Mouse (Mus musculus) adrenal gland, adult 2 months (tissue): ENCODE measurements around the gene Golph3. TPM values are rescaled to one million over a fixed set of nuclear protein-coding genes. Genes with fewer than 3 reads are reported as not detected.
A peak's percentile ranks its signal among the peaks of the same experiment; 100 is the strongest.
"Not testable (repeated sequence)": the region's sequence is repeated elsewhere in the genome, so short reads cannot be mapped to it uniquely, and the experiment has no call there.

ENCODE experiments used
- DNase-seq: peaks from one replicate; pipeline ENCODE4 v3.0.0; 2021
- polyA plus RNA-seq: library from polyadenylated mRNA; depleted of rRNA; stranded (reverse); fragments of >200 nt; gene quantifications from 2 replicates; pipeline ENCODE4 v1.2.3, GENCODE M21; 2012
- total RNA-seq, 2 experiments: library from RNA; stranded (reverse); gene quantifications; 2 replicates each; pipeline ENCODE4 v1.2.3; 2021

Golph3 gene
- total and polyA plus RNA-seq, 3 experiments, result 127 to 164 (median 150) TPM

DNA sequence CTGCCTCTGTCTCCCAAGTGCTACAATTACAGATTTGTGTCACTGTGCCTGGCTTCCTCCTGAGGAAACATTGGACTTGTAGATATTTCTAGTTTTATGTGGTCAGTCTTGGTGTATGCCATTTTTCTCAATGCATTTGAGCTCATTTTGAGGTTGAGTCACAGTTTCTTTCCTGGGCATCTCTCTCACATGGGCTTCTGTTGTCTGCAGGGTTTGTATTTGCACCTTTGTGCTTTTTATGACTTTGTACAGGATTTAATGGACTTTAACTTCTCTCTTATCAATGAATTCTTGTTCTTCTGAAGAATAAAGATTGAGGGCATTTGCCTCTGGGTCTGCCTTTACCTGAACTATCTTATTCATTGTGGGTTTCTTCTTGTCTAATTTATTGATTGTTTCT lies 36.2 kb downstream of the Golph3 start:
- no peak for DNase-seq

DNA sequence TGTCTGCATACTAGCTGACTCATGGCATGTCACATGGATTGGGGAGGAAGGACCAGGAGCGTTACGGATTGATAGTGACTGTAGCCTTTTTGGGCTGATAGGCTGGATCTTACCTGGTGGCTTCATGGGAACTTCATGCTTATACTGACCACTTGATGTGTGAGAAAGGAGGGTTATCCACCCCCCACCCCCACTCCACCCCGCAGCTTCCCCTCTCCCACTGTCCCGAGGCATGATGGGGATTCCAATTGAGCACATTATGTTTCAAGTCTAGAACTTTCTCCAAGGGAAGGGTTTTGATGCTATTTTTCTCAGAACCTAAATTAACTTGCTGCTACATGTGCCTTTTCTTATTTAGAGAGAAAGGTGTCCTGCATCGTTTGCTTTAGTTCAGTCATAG lies 37.1 kb downstream of the Golph3 start:
- no peak for DNase-seq

DNA sequence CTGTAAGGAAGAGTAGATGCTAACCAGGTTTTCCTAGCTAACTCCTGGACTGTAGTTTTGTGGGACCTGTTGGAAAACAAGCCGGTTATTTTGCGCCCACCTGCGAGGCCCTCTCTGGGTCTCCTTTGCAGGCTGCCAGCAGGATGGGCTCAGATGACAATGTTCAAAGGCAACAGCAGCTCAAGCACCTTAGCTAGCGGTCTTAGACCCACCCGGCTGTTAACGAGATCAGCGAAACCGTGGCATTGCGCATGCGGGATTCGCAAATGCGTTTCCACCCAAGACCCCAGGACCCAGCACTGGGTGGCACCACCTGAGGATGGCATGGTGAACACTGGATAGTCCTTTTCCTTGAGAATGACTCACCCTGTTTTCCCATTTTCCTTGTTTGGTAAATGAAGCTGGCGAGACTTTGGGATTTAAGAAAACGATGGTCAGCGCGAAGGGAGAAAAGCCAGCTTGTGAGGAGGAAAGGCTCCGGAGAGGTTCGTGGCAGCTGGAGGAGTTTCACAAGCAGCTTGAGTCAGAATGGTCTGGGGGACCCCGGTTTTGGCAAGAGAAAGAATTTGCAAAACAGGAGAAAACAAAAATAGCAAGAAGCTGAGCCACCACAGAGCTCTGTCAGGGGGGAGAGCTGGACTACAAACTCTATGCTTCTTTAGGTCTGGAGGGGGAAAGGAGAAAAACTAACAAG lies 39.4 kb downstream of the Golph3 start:
- DNase-seq, result no peak

DNA sequence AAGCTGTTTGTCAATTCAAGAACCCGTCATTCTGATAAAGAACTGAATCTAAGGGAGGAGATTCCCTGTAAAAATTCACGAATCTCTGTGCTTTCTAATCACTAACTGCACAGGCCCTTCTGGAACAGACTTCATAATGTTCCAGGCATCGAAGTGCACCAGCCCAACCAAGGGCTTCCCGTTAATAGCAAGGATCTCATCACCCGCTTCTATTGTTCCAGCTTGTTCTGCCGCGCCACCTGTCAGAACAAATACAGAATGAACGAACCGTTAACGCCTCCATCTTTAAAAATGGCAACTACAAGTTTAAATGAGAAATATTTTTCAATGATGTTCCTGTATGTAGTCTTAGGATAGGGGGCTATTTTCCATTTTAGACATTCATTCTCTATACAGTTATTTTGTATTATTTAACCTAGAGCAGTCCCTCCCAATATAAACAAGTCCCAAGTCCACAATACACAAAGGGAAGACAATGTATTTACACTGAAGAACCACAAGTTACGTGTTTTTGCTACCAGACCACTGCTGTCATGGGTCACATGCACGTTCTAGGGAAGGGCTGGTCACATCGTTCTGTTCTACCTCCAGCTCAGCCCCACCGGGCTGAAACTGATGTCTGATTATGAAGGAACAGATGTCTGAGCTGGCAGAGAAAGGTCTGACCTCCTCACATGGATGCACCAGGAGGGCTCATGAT lies 40.9 kb downstream of the Golph3 start:
- no peak for DNase-seq

DNA sequence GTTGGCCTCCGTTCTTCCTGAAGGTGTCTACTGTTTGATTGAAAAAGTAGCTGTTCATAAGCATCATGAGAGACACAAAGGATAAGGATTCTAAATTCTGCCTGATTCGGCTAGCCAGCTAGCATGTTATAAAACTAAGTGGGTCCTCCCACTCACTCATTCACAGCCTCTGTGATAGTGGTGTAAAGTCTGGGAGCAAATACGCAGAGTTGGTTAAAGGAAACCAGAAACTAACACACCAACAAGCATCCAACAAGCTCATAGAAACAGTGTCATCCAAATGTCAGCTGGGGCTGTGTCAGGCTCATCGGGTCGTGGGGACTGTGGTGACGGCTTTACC lies 41.4 kb downstream of the Golph3 start:
- no peak for DNase-seq

DNA sequence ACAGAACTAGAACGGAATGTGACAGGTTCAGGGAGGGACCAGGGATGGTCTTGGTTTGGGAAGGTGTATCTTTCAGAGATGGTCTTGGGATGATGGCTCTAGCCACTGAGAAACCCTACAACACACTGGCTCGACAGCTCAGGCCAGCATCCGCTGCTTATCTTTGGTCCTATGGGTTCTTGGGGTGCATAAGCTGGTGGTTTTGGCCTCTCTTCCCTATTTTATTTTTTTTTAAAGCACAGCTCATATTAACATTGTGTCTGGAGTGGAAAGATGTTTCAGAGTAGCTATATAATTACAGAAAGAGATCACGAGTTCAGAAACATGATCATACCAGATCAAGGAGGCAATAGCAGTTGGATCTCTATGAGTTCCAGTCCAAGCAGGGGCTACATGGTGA lies 42.8 kb downstream of the Golph3 start:
- DNase-seq, result no peak

DNA sequence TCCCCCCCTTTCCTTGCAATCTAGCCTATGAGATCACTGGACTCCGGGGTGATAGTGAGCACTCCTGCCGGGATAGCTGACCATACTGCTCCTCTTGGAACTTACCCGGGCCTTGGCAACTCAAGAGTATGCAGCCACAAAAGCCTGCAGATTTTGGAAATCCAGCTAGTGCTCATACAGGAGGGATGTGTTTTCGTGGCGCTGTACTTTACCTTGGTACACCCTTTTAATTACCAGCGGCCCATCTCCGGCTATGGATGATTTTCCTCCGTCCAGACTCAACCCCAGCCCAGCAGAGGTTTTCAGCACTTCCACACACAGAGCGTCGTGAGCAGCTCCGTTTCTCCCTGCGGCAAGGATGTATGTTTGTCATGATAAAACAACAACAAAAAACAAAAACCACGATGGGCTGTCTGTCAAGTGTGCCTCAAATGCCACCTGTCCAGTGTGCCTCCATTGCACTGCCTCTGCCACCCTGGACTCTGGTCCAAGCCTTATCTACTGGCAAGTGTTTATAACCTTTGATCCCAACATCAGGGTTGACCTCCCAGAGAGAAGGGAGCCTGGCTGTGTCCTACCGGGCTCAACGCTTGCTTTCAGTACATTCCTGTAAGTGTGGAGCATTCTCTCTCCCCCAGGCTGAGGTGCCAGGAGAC lies 44.3 kb downstream of the Golph3 start:
- no peak for DNase-seq

DNA sequence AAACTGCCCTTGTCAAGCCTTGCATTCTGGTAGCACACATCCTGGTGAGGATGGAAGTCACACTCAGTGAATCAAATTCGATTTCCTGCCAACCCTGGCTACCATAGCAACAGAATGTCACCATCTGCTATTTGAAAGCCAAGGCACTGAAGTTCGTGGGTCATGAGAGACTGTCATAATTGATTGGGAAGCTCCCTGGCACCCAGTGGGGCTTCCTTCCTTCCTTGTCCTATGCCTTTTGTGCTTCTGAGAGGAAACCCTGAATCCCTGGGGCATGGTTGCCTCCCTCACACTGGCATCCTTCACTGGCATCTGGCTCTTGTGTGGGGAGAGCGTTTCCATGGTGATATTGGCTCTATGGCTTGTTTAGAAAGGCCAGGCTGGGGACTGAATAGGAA lies 44.8 kb downstream of the Golph3 start:
- DNase-seq, result no peak

DNA sequence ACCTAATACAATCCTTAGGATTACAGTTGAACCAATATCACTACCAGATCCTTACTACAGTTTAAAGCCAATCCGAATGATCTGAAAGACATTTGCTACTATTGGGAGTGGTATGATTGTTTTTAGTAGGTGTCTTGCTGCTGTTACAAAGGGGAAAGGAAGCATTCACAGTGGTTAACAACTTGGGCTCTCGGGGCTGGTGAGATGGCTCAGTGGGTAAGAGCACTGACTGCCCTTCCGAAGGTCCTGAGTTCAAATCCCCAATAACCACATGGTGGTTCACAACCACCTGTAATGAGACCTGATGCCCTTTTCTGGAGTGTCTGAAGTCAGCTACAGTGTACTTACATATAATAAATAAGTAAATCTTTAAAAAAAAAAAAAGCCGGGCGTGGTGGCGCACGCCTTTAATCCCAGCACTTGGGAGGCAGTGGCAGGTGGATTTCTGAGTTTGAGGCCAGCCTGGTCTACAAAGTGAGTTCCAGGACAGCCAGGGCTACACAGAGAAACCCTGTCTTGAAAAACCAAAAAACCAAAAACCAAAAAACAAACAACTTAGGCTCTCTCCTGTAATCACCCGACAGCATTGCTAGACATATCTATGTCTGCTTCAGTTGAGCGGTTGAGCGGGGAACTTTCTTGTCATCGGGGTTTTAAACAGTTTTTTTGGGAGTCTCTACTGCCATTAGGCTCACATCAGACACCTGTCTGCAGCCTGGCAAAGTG lies 45.5 kb downstream of the Golph3 start:
- not testable (repeated sequence) for DNase-seq

DNA sequence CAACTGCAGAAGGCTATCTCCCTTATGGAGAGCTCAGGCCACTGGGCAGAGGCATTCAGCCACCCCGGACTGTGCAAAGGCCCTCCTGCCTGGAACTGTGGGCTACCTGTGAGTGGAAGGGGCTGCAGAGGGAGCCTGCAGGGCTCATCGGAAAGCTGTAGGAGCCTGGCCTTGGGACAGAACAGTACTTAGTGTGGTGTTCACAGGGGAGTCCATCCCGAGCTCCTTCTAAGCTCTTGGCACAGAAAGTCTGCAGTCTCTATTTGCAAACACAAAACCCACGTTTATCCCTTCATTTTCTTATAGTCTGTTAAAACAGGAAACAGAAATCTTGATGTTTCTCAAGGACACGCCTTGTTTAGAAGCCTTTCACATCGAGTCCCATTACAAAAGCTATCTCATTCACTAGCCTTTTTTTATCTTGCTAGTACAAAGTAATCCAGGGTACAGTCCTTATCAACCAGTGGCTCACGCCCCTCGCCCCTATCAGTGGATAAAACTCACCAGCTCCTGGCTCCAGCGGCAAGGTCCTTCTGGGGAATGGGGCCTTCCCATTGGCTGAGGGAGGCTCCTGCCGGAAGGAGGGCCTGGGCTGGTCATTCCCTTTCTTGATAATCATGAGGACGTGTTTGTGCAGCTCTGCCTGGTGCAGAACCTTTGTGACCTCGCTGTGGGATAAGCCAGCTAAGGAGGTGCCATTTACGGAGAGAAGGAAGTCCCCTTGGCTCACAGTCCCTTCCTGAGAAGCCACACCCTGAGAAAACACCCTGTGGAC lies 46.2 kb downstream of the Golph3 start:
- peak; percentile 51 for DNase-seq

DNA sequence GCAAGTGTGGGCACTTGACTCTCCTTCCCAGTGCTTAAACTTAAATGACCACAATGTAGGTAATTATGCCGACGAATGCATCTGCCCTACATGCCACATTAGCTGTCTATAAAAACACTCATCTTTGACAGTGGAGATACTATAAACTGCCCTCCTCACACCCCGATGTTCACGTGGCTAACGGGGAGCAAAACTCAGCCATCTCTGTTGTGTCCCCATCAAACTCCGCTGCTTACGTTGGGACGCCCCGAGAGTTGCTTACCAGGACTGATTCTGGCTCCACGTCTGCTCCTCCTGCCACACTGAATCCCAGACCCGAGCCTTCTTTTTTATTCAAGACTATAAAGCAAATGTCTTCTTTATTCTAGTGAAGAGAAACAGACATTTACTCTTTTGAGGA lies 47.1 kb downstream of the Golph3 start:
- no peak for DNase-seq

DNA sequence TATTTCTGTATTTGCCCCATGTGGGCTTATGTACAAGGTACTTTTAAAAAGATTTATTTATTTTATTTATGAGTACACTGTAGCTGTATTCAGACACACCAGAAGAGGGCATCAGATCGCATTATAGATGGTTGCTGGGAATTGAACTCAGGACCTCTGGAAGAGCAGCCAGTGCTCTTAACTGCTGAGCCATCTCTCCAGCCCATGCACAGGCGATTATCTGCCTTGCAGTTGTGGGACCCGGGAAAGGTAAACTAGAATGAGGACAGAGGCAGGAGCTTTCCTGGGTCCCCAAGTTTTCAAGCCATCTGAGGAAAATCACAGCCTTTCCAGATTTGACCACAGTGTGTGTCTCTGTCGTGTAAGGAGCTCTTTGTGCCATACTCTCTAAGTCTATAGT lies 47.6 kb downstream of the Golph3 start:
- no peak for DNase-seq

DNA sequence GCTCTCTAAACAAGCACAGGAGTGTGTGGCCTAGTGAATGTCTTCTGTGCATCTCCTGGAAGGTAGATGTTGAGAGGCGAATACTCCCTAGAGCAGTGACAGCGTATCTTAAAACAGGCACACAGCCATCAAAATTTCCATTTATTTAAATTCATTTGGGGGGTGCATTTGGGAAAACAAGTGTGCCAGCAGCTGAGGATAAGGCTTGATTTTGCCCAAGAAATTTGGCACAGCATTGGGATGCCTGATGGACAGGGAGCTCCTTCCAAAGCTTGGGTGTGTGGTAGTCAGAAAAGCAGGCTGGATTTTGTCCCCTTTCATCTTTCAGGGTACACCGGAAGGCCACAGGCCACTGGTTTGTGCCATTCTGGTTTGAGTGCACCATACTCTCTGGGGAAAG lies 48.8 kb downstream of the Golph3 start:
- DNase-seq, result no peak

DNA sequence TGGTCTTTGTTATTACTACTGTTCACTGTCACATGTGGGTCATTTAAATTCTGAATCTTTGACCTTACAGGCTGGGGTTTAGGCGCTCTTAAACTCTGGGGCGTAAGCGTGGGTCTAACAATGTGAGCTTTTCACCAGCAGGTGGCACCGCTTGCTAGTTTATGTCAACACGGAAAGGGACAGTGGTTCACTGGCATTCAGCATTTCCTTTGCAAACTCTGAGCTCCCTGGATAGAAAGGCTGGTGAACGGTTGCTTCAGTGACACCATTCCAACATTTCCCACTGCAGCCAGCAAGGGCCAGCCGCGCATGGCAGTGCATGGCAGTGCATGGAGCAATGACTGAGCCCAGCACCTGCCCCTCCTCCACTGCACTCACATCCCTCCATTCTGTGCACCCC lies 49.9 kb downstream of the Golph3 start:
- DNase-seq, result peak; percentile 69

DNA sequence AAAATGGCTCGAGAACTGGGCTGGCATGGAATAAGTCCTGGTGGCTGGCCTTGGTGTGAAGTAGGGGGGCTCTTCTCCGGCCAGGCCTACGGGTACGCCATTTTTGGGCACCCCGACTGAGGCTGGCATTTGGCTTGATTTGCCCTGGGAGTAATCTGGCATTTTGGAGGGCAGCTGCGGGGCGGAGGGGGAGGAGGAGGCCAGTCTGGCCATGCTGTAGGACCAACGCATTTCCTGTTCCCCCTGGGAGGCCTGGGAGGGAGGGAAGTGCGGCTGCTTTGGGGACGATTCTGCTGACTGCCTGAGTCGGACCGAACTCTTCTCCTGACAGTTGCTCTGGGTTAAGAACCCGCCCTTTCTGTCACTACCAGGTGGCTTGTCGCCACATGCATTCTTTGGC lies 52.2 kb downstream of the Golph3 start:
- no peak for DNase-seq

DNA sequence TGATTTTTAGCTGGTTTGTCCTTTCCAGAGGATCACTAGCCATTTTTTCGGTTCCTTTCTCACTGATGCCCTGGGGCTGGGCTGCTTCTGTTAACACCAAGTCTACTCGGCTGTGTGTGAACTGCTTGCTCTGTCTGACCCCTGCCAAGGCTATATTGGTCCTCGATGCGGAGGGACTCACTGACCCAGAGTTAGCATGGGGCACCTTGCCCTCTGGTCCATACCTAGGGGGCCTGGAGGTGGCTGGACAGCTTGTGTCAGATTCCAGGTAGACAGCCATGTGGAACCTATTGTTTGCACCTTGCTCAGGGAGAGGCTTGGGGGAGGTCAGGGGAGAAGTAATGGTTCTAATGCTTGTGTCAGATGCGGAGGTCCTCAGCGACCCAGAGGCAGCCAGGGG lies 52.7 kb downstream of the Golph3 start:
- DNase-seq, result no peak

DNA sequence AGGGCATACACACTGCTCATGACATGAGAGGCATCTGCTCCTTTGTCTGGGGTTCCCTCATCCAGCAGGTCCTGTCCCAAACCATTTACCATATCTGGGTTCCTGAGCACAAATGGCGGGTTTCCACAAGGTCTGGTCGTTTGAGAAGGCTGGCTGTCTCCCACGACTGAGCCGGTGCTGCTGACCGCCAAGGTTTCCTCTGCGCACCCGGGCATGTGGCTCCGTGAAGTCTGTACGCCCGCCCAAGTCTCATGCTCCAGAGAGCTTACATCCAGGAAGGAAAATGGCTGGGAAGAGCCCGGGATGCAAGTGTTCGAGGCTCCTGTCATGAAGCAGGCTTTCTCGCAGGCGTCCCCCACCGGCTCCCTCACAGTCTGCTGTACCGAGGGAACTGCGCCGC lies 53.7 kb downstream of the Golph3 start:
- DNase-seq, result no peak

DNA sequence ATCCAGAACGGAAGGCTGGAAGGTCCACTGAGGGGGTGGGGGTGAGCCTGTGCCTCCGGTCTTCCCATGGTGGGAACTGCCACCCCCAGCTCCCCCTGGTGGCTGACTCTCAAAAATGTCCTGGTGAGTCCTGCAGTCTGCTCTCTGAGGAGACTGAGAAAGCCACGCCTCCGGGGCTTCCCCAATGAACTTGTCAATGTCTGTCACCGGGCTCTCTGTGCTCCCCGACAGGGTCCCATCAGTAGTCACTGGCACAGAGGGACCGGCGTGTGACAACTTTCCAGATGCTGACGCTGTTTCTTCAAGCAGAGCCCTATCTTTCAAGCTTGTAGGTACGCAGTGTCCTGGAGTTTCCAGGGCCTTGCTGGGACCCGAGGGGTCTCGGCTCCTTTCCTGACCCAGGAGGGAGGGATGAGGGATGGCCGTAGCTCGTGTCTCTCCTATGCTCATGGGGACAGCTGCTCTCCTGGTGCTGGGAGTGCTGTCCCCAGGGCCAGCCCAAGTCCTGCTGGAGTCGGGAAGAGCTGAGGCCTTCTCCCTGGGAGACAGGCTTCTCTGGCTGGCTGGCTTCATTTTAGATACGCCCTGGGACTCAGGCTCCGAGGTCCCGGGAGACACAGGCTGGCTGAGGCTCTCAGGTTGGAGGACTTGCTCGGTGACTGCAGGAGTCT lies 54.5 kb downstream of the Golph3 start:
- peak; percentile 84 for DNase-seq

DNA sequence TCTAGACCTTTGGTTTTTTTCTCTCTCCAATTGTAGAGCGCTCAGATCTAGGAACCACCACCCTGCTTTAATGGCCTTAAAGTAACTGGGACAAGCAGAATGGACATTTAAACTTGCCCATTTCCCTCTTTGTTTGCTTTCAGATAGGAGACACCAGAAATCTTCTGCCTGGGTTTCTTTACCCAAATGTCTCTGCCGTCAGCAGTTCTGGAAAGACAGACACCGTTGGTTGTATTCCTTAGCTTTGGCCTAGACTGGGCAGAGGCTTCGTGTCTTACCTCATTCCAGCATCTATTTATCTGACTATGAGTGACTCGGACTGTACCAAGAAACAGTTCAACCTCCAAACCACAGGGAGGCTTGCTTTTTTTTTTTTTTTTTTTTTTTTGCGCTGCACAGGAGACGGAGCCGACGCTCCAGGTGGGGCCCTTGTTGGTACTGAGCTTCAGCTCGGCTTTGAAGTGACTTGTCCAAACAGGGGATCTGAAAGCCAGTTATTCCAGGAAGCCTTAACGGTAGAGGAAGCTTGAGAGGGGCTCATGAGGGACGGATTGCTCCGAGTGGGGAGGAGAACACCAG lies 55.3 kb downstream of the Golph3 start:
- no peak for DNase-seq

DNA sequence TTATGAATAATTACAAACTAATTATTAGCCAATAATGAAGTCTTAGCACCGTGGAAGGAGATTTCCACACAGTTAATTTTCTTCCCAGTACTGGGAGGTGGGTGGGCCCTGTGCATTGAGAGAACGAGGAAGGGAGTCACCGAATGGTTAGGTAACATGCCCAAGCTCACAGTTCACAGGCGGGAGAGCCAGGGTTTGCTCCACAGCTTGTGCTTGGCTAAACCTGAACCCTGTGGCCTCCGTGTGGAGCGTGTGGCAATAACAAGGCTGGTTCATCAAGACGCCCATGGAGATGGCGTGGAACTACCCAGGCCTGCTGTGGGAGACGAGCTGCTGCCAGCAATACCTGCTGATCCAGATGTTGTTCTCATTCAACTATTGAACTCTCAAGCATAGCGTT lies 56.5 kb downstream of the Golph3 start:
- no peak for DNase-seq

DNA sequence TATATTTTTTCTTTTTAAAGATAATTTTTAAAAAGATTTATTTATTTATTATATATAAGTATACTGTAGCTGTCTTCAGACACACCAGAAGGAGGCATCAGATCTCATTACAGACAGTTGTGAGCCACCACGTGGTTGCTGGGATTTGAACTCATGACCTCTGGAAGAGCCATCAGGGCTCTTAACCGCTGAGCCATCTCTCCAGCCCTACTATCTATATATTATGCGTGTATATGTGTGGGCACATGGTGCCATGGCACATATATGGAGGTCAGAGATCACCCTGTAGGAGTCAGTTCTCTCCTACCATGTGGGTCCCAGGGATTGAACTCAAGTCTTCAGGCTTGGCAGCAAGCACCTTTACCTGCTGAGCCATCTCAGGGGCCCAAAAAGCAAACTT lies 58.8 kb downstream of the Golph3 start:
- DNase-seq, result no peak
